Mouse (Mus musculus): ENCODE results near the gene Tdrd1. TPM values are rescaled to one million over a fixed set of nuclear protein-coding genes. Genes with fewer than 3 reads are reported as not detected.
"Not testable (repeated sequence)": the region's sequence is repeated elsewhere in the genome, so short reads cannot be mapped to it uniquely, and the experiment has no call there.

Gene Tdrd1
- total RNA-seq (2021): not detected
- long read RNA-seq, experiment 1: 0 reads
- long read RNA-seq, experiment 2, partial matches to known transcripts: 0 of 1 reads
- long read RNA-seq, experiment 2, other reads (novel, unspliced or antisense): 1 of 1 reads

- DNase-seq: no peak
Observed at GRCm38 (mm10) chr19:56826047-56826631, at the start of gene Tdrd1. Gene Tdrd1, plus strand, starts transcription at chr19:56826209.

GRCm38 (mm10) chr19:56776719-56777382, 49.2 kb upstream of the Tdrd1 start:
- DNase-seq: peak; percentile 66 to 68

- not testable (repeated sequence) for DNase-seq
Observed at GRCm38 (mm10) chr19:56778532-56778931, 47.5 kb upstream of the Tdrd1 start.

- no peak for DNase-seq
Observed at GRCm38 (mm10) chr19:56787911-56788310, 38.1 kb upstream of the Tdrd1 start.

- DNase-seq: no peak
Observed at GRCm38 (mm10) chr19:56788952-56789351, 37.1 kb upstream of the Tdrd1 start.

- DNase-seq: no peak
Observed at GRCm38 (mm10) chr19:56797376-56797775, 28.6 kb upstream of the Tdrd1 start.

- DNase-seq: no peak
Observed at GRCm38 (mm10) chr19:56800226-56800625, 25.8 kb upstream of the Tdrd1 start.

- DNase-seq: no peak
Observed at GRCm38 (mm10) chr19:56800930-56801655, 24.9 kb upstream of the Tdrd1 start.

GRCm38 (mm10) chr19:56801656-56802351, 24.2 kb upstream of the Tdrd1 start:
- no peak for DNase-seq

- DNase-seq: no peak
Observed at GRCm38 (mm10) chr19:56802352-56802746, 23.7 kb upstream of the Tdrd1 start.

- DNase-seq: no peak
Observed at GRCm38 (mm10) chr19:56805366-56805765, 20.6 kb upstream of the Tdrd1 start.

- no peak for DNase-seq
Observed at GRCm38 (mm10) chr19:56807122-56807521, 18.9 kb upstream of the Tdrd1 start.

GRCm38 (mm10) chr19:56808771-56809170, 17.2 kb upstream of the Tdrd1 start:
- DNase-seq: no peak

- no peak for DNase-seq
Observed at GRCm38 (mm10) chr19:56810641-56811146, 15.3 kb upstream of the Tdrd1 start.

- peak; percentile 80 to 88 for DNase-seq
Observed at GRCm38 (mm10) chr19:56811590-56811989, 14.4 kb upstream of the Tdrd1 start.

- no peak for DNase-seq
Observed at GRCm38 (mm10) chr19:56813360-56813759, 12.6 kb upstream of the Tdrd1 start.

- DNase-seq: peak; percentile 50 to 55
Observed at GRCm38 (mm10) chr19:56817851-56818526, 8.0 kb upstream of the Tdrd1 start.

GRCm38 (mm10) chr19:56821040-56821797, 4.8 kb upstream of the Tdrd1 start:
- no peak for DNase-seq

- DNase-seq: peak; percentile 96
Observed at GRCm38 (mm10) chr19:56821798-56822447, 4.1 kb upstream of the Tdrd1 start, which contains the start of gene Ccdc186. Gene Ccdc186, minus strand, starts transcription at chr19:56822190.

- DNase-seq: no peak
Observed at GRCm38 (mm10) chr19:56822448-56822836, 3.6 kb upstream of the Tdrd1 start.
